Mouse (Mus musculus): ENCODE measurements at regions not wholly inside any gene's neighbourhood (a gene's known extent, or its start where the extent isn't known, plus 50 kb on each side); places are given as distances from the start of the nearest gene placed in this dataset.
A peak's percentile ranks its signal among the peaks of the same experiment; 100 is the strongest.

- no peak for ATAC-seq
These were observed 71.2 kb downstream of the Rbm11 start for GRCm38 (mm10) chr16:75663871-75664270.

GRCm38 (mm10) chr16:75667589-75667988 lies 74.9 kb downstream of the Rbm11 start:
- ATAC-seq, result no peak

- ATAC-seq, result no peak
These were observed 79.5 kb downstream of the Rbm11 start for GRCm38 (mm10) chr16:75672112-75672511.

- ATAC-seq, result peak; percentile 82
These were observed 83.2 kb downstream of the Rbm11 start for GRCm38 (mm10) chr16:75675871-75676270.

- no peak for ATAC-seq
These were observed 84.5 kb downstream of the Rbm11 start for GRCm38 (mm10) chr16:75677180-75677579.
